Mouse (Mus musculus) spleen, postnatal 10 days (tissue): ENCODE measurements around the gene Fgf12.
A peak's percentile ranks its signal among the peaks of the same experiment; 100 is the strongest.

Experiments
- DNase-seq, 2 experiments: peaks; one replicate each; pipeline ENCODE4 v3.0.0; 2021 to 2022; ENCODE audit warnings: low spot score in 2 of 2

Gene Fgf12

DNA sequence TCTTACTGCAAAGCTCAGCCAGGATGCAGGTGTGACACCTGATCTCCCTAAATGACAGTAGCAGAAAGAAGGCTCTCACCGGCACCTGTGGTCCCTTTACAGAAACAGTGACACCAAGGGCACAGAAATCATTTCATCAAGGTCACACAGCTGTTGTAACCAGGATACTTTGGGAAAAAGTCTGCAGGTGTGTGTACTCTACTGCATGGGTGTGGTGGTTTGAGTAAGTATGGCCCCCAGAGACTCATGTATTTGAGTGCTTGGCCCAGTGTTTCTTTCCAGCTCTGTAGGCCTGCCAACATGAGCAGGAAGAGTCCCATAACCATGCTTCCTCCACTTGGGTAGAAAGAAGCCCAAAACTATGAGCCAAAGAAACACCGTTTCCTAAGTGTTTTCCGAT, 138.5 kb downstream of the Fgf12 start:
- DNase-seq = no peak

DNA sequence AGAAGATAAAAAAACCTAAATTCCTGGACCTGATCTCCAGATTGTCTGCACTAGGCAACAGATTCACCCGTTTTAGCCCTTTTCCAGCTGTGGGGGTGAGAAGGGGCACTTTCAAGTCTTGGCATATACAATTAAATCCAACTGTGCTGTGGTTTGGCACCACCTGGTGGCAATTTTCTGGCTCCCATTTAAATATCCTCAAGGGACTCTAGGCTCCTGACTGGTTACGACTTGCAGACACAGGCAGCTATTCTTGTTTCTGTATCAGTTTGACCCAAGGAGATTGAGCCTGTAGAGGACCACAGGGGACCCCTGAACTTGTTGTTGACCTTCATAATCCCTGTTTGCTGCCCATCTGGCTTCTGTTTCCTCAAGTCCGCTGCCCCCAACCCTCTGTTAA, 141.9 kb downstream of the Fgf12 start:
- DNase-seq = no peak

DNA sequence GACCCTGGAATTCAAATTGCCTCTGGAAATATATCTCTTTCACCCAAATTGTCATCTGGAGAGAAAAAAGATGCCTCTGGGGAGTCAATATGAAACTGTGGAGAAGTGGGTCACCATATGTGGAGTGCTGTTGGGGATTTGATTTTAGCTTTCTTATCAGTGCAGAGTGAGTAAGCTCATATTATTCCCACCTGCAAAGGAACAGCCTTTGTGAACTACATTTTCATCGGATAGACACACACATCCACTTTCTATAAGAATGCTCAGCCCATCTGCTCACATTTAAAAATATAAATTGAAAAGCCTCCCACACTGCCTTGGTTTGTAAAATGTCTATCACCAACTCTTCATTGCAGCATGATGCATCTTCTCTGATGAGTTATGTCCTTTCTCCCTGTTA, 149.7 kb downstream of the Fgf12 start:
- no peak for DNase-seq

DNA sequence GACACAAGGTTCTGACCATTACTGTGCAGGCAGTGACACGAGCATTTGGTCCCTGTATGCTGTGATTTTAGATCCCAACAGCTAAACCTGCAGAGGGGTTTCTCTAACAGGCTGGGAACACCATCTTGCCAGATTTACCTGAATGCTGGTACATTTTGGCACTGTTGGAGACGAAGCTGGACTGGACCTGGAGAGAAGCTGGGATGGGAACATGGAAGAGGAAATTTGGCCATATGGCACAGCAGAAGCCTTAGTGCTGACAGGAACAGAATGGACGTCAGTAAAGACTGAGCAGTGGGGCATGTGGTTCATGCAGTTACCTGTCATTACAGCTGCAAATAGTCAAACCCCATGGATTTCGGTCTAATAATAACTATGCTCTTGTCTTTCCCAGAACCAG, 151.1 kb downstream of the Fgf12 start:
- no peak for DNase-seq

DNA sequence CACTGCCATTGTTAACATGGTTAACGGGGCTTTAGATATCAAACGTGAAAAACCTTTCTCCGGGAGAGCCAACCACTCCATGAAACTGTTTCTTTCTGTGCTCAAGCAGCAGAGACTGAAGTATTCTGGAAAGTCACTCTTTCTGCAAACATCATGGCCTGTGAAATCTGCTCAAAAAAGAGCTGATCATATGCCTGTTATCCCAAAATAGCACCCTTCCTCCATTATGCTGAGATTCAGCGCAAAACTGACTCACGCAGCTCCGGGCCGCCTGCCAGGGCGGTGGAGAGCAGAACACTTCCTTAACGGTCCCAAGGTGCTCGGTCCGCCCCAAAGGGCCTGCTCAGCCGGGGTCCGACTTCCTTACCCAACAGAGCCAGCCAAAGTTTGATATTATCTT, 156.8 kb downstream of the Fgf12 start:
- no peak for DNase-seq

DNA sequence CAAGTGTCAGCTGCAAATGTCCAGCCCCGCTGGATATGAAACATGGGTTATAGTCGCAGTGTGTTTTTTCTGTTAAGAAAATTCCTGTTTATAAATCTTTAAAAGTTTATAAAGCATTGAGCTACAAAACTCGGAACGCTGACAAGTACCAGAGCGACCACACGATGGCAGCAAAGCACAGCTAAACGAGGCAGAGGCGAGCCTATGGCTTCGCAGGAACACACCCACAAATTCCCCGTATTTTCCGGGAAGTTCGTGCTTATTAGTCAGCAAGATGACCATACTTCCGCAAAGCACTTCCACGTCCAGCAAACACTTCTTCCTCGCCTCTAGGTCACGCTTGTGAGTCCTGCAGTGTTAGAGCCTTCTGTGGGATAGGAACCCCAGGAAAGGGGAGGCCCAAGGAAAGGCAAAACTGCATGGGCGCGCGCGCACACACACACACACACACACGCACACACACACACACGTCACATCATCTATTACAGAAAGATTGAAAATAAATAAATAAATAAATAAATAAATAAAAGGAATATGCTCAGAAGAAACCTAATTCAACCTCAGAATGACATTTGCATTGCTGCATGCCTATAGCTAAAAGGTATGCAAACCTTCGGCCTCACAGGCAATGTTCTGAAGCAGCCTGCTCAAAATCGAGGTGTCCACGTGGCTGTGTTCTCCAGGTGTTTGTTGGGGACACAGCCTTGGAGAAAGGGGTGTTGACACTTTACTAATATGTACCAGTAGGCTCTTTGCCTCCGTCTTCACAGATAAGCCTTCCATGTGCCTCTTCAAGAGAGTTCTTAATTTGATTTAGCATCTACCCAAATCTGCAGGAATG, 159.6 kb downstream of the Fgf12 start:
- DNase-seq = peak; percentile 7 to 60

DNA sequence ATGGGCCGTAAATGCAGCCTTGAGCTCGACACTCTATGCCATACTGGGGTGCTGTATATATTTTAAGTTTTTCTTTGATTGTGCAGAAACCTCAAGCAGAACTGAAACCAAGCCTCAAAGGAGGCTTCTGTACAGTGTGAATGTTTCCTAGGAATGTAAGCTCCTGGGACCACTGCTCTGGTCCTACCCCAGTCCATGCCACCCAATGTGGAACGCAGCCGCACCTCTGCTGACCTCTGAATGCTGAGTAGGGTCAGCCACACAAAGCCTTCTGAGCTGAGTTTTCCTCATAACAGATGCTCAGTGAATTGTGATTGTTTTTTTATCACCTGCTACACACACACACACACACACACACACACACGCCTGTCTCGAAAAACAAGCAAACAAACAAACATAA, 160.4 kb downstream of the Fgf12 start:
- DNase-seq = no peak

DNA sequence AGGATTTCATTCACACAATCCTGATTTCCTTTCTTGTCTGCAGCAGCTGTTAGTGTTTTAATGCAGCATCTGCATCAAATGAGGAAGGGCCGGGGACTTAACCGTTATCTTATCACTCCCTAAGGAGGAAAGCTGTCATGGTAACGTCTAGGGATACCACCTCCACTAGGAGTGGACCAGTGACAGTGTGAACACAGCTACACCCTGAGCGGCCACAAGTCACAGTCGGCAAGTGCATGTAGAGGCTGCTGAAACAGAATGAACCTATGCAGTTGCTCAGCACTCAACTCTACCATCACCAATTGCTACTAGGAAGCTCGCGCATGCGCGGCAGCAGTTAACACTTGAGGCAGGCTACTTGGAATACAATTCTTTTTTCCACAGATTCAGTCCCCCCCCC, 161.3 kb downstream of the Fgf12 start:
- DNase-seq = no peak

DNA sequence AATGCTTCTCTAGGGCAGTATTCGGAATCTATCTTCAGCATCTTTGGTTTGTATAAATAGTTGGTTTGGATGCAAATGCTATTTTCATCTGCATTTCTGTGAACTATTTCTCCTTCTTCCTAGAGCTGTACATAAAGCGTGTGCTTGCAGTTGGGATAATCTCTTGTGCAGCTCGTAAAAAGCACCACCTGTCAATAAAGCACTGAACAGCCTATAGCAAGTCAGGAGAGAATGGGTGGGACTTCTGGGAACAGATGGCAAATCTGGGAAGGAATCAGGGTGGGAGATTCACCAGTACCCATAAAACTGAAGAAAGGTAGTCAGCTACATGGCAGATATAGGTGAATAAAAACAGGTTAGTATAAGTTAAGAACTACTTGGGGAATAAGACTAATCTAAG, 180.7 kb downstream of the Fgf12 start:
- DNase-seq = no peak

DNA sequence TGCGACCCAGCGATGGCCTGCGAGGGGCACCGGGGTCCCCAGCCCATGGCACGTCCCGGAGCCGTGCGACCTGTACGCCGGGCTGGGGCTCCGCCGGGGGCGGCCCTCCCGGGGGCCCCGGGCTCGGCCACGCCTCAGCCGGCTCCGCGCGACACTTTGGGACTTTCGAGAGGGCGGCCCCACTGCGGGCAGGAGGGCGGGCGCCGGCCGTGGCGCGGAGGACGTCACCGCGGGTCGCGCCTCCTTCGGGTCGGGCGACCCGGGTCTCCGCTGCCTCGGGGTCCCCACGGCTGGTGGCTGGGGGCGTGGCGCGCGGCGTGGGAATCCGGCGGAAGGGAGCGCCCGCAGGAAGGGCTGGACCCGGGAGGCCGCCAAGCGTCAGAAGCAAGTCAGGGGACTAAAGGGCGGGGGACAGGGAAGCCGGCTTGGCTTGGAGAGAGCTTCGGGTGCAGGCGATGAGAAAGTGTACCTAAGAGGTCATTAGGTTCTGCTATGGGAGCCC, 188.1 kb downstream of the Fgf12 start:
- DNase-seq = no peak

DNA sequence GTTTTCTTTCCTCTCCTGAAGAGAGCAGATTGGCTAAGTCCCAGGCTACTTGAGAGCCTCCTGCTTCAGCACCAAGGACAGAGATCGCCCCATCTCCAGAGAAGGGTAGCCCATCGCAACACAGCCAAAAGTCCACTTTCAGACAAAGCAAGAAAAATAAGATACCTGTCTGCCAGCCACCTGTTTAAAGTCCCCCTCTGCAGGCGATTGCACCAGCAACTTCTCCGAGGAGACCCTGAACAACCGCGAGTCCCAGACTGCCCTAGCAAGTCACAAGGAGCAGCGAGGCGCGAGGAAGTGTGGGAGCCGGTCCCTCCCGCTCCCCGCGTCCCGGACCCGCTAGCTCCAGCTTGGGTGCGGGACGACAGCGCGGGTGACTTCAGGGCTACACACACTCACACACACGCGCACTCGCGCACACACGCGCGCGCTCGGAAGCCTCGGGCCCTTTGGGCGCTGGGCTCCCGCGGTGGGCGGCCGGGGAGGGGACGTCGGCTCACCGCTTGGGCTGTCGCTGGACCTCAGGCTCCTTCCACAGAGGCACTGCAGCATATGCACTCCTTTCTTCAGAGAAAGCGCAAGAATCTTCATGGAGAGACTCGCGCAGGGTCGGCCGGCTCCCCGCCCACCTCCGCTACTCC, 188.7 kb downstream of the Fgf12 start:
- DNase-seq = peak in 1 of 2 experiments; percentile 21

DNA sequence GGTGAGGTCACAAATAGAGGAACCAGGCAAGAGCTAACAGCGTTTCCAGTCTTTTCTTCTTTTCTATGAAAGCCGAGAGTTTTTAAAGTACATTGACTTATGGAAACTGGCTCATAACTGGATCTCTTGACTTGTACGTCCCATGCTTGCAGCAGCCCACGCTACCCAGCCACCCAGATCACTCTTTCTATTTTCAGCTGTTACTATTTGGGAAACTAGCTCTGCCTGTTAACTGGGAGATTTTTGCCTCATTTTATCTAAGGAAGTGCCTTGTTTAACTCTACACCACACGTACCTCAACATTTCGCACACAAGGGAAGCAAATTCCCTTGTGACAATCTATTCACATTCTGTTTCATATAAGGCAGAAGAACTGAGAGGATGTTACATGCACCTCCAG, 190.0 kb downstream of the Fgf12 start:
- DNase-seq = no peak

DNA sequence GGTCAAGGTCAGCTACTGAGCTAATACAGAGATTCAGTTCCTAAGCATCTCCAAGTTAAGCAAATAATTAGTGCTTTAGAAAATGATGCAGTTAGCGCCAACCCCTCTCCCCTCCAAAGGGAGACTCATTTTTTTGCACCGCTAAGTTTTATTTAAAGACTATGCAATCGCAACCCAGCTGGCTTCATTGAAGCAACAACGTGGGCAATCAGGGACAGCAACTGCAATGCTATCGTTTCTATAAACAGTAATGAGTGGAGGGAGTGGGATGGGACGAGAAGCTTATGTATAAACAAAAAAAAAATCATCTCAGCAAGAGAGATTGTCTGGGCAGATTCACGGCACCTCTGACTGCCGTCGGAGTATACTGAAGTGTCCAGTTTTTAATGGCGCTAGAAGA, 197.6 kb downstream of the Fgf12 start:
- DNase-seq = no peak

DNA sequence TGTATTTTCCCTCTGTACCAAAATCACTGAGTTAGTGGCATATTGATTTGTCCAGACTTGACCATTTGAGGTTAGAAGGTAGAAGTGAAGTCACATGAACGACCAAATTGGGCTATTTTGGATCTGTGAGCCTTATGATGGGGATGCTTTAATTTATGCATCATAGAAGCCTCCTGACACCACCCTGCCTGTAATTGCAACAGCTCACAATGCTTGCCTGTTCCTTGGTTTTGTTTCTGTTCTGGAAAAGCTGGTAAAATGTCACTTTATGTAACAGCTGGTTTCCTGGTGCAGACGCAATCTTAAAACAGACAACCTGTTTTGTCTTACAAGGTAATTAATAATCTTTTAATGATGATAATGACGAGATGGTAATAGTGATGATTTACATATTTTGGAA, 213.4 kb downstream of the Fgf12 start:
- DNase-seq = no peak

DNA sequence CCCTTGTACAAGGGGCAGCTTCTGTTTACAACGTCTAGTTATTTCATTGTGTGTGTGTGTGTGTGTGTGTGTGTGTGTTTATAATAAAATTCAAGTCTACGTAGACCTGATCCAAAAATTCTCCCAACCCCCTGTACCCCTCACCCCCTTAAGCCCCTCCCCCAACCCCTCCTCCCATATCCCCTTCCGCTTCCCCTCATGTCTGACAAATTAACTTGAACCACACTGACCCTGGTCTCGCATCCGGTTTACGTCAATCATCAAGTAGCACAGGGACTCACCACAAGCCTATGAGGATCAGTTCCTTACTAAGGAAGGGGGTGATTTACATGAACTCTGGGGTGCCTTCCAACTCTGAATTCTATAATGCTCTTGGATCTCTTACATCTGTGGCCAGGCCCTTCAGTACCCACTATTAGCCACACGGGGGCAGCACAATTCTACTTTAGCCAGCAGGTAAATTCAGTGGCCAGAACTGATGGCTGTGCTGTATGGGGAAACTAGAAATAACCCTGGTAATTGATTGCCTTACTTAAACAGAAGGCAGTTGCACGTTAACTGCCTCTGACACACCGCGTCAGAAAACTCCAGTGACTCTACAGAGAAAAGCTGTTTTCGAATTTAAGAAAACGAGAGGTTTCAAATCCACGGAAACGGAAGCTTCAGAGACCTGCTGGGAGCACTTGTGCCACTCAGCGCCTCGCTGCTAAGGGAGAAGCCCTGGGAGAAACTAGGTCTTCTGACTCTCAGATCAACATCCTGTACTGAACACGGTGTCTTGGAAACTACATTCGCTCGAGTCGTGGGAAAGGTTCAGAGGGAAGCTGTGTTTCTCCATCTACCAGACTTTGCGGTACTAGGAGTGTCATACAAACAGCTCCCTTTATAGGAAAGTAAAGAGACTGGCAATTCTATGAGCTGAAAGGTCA, 235.0 kb downstream of the Fgf12 start:
- DNase-seq = peak; percentile 15 to 59

DNA sequence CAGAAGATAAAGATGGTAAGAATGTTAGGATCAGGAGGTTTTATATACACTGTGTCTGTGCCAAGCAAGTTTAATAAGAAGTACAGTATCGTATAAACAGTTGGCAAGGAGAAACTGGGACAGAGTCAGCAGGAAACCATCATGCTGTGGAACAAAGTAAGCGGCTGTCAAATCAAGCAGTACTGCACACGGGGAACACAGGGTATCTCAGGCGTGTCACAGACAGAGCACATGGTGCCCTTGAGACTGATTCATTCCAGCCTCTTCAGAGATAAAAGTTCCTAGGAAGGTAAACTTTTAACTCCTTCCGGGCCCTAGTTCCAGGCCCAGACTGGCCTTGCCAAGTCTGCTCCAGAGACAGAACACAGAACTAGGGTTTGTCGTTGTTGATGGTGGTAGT, 240.4 kb downstream of the Fgf12 start:
- no peak for DNase-seq

DNA sequence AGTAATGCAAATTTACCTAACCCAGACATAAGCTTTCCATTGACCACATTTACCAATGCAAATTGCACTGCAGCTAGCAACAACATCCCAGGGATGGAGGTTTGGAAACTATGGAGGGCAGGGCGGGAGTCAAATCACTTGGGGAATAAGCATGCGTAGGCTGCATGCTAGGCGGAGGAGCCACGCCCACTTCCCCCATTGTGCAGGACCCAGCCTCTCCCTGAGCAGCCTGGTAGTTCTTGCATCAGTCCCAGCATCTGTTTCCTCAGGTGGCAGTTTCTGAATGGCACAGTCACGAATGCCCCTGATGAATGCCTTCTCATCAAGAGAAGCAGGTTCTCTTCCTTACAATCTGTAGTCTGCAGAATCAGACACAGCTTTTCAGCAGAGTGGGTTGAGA, 241.5 kb downstream of the Fgf12 start:
- DNase-seq = no peak

DNA sequence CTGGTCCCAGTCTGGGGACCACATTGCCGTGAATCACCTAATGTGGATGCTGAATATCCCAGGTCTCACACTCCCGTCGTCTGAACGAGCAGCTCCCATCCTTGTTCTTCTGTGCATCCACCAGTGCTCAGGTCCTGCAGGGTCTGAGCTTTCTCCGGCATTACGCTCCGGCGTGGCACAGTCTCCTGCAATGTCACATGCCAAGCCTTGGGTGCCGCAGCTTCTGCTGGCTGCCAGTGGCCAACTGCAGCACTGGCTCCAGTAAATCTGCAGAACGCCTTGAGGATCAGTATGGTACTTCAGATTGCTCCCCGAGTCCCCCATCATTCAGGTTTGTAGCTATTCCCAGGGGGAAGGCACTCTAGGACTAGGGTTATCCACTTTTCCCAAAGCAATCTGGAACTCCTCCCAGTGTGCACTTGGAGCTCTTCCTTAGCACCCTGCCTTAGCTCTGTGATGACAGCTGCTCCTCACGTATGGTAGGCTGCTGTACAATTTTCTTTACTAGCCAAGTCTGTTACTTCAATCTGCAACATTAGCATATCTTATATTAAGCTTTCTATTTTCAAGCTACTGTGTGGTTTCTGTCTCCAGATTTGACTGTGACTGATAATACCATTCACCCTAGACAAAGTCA, 254.8 kb downstream of the Fgf12 start:
- no peak for DNase-seq

DNA sequence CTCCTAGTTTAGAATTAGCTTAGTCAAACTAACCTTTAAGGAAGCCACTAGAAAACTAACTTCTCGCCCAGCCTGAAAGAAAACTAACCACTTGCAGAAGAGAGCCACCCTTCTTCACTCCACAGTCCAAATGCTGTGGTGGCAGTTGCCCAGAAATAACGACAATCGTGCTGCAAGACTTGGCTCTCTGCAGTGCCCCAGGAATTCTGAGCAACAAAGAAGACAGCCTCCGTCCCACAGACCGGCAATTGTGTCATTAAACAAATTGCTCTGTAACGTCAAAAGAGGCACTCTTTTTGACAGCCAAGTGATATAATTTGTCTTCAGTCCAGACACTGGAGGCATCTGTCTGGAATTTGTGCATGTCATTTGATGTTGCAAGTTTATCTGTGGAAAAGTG, 261.2 kb downstream of the Fgf12 start:
- DNase-seq = no peak

DNA sequence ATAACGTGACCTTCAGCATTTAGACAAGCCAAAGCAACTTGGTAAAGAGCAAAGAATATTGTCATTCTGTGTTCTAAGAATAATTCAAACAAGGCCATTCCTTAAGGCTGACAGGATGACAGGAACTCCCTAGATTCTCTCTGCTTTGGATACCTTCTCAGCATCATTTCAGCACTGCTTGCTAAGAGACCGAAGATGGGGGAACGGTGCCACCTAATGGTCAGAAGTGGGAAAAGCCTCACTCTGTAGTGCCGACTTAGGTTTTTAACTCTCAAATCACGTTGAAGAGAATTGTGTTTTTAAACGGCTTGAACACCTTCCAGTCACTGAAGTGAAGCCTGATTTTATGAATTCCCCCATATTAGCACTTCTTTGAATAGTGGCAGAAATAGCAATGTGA, 262.4 kb downstream of the Fgf12 start:
- DNase-seq = peak in 1 of 2 experiments; percentile 34

DNA sequence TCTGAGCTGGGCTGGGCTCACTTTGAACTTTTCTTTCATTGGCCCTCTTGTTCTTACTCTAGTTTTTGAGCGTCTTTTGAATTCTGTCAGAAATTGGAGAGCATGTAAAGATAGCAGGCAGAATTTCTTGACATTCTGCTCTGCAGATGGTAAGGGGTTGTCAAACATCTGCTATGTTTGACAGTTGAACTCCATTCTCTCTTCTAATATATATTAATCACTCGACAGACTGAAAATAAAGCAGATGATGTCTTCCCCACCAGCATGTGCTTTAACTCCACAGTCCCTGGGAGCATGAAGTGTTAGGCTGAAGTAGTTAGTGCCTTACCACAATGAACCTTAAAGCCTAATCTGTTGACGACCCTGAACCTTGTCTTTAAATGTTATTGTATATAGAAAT, 267.9 kb downstream of the Fgf12 start:
- DNase-seq = no peak

DNA sequence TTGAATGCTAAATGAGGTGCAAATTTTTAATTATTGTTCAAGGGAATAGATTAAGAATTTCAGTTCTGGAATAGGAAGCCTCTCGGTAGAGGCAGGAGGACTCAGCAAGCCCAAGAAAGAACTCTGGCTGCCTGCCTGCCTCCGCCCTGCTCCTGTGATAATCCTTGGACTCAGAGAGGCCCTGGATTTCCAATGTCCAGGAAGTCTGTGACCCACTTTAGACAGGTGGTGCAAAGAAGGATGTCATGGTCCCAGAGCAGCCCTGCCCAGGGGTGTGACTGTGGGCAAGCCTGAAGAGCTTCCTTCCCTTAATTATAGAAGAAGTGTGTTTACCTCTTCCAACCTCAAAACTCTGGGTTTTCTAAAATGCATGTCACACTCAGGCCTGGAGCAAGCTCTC, 273.8 kb downstream of the Fgf12 start:
- no peak for DNase-seq
